Mouse (Mus musculus) thymus, adult 2 months (tissue): ENCODE measurements around the gene Cyp2d22.

Experiments used
- CTCF ChIP-seq: fragments of 200-500 bp; IDR thresholded peaks from 2 replicates; pipeline ENCODE4 v1.5.1; 2012; ENCODE audit warnings: mild to moderate bottlenecking, control low read depth, low read length, moderate library complexity, borderline replicate concordance; ENCODE audit not compliant: control insufficient read depth, poor library complexity, insufficient read depth; ENCODE audit errors: extremely low read depth
- POLR2A ChIP-seq: fragments of 200-500 bp; IDR thresholded peaks from 2 replicates; pipeline ENCODE4 v1.6.1; 2012; ENCODE audit warnings: mild to moderate bottlenecking, low read length, control low read depth, moderate library complexity; ENCODE audit not compliant: control insufficient read depth, poor library complexity, insufficient read depth; ENCODE audit errors: extremely low read depth

- TF ChIP-seq POLR2A (no peak; the same call in 1 of the 2 replicates), CTCF (no peak)
Measured at GRCm38 (mm10) chr15:82339150-82339549, 40.9 kb downstream of the Cyp2d22 start.
